Mouse (Mus musculus) liver, embryonic 14.5 days (tissue): ENCODE measurements around the gene Tmco1. TPM values are rescaled to one million over a fixed set of nuclear protein-coding genes. Genes with fewer than 3 reads are reported as not detected.

Experiments
- ATAC-seq: fragments of 200-750 bp; cut with Nextera tagmentation; 2 replicates; pipeline ENCODE4 v1.8.0; 2017; ENCODE audit warnings: moderate number of reproducible peaks, mild to moderate bottlenecking, moderate library complexity; ENCODE audit not compliant: insufficient read depth
- DNase-seq, 3 experiments: peaks; one replicate each; pipeline ENCODE4 v3.0.0-alpha.2; 2012 to 2013; ENCODE audit warnings: low read depth in 3 of 3, low spot score in 3 of 3
- H3K27ac ChIP-seq: fragments of 300-500 bp; sonication (generic); 2 replicates; pipeline ENCODE4 v1.5.1; 2014; ENCODE audit warnings: moderate library complexity, mild to moderate bottlenecking, control low read depth, inconsistent platforms
- H3K27me3 ChIP-seq: fragments of 300-500 bp; sonication (generic); 2 replicates; pipeline ENCODE4 v1.6.1; 2014; ENCODE audit warnings: mild to moderate bottlenecking, low read length, moderate library complexity; ENCODE audit not compliant: control insufficient read depth, insufficient read depth
- H3K36me3 ChIP-seq: fragments of 300-500 bp; sonication (generic); replicated peaks from 2 replicates; pipeline ENCODE4 v1.6.1; 2014; ENCODE audit warnings: low read depth; ENCODE audit not compliant: control insufficient read depth, insufficient read depth
- H3K4me1 ChIP-seq, 2 experiments: fragments of 200-500 bp in 1 of 2; fragments of 300-500 bp in 1 of 2; sonication (generic) in 1 of 2; replicated peaks; 2 replicates each; pipeline ENCODE4 v1.6.1; 2012 to 2014; ENCODE audit warnings: antibody characterized with exemption in 1 of 2, inconsistent platforms in 1 of 2, low read length in 1 of 2; ENCODE audit not compliant: control insufficient read depth in 2 of 2, insufficient read depth in 2 of 2
- H3K4me2 ChIP-seq: fragments of 300-500 bp; sonication (generic); 2 replicates; pipeline ENCODE4 v1.6.1; 2014; ENCODE audit warnings: low read depth, mild to moderate bottlenecking, control low read depth, moderate library complexity
- H3K4me3 ChIP-seq, 2 experiments: fragments of 200-500 bp in 1 of 2; fragments of 300-500 bp in 1 of 2; sonication (generic) in 1 of 2; 2 replicates each; pipeline ENCODE4 v1.5.1; 2012 to 2014; ENCODE audit warnings: low read depth in 2 of 2, low read length in 2 of 2, mild to moderate bottlenecking in 2 of 2, control low read depth in 1 of 2, inconsistent platforms in 1 of 2, moderate library complexity in 1 of 2; ENCODE audit not compliant: insufficient read depth in 1 of 2
- H3K9ac ChIP-seq: fragments of 300-500 bp; sonication (generic); replicated peaks from 2 replicates; pipeline ENCODE4 v1.6.1; 2014; ENCODE audit warnings: mild to moderate bottlenecking, control low read depth, moderate library complexity
- H3K9me3 ChIP-seq: fragments of 300-500 bp; sonication (generic); 2 replicates; pipeline ENCODE4 v1.6.1; 2016; ENCODE audit warnings: low read length, mixed read lengths; ENCODE audit not compliant: control insufficient read depth
- CTCF ChIP-seq: IDR thresholded peaks from 2 replicates; pipeline ENCODE4 v1.5.1; 2016; ENCODE audit warnings: antibody characterized with exemption, low read depth, control low read depth
- EP300 ChIP-seq: IDR thresholded peaks from 2 replicates; pipeline ENCODE4 v1.6.1; 2016; ENCODE audit warnings: antibody characterized with exemption, low read depth
- WGBS: fragments of 180-500 bp; shearing (Covaris S2); extraction: QIAGEN DNeasy Blood & Tissue Kit; methylation state at CpG from one replicate; pipeline ENCODE4 v1.1.7; 2014; ENCODE audit not compliant: insufficient replicate concordance; 5-methylcytosine and 5-hydroxymethylcytosine counted together
- polyA plus RNA-seq, 2 experiments: library from polyadenylated mRNA; depleted of rRNA in 1 of 2; stranded (reverse) in 1 of 2; unstranded in 1 of 2; fragments of >200 nt; fragmentation: Nextera tagmentation in 1 of 2; extraction: Ambion mirVana in 1 of 2; gene quantifications; 2 replicates each; pipeline versions ENCODE4 v1.2.1 to v1.2.3; 2012 to 2014

The Tmco1 gene
- polyA plus RNA-seq, 2 experiments = 43.4 to 64.1 TPM

- ATAC-seq (no peak), DNase-seq (no peak)
- Histone ChIP-seq H3K36me3 (no peaks in the 10 kb centered on the region), H3K9ac (no peak overlapping the region), H3K4me3 (no peak overlapping the region), H3K9me3 (no peaks in the 10 kb centered on the region), H3K27me3 (no peaks in the 10 kb centered on the region; the same call in 1 of the 2 replicates), H3K4me2 (no peak overlapping the region), H3K4me1 (peaks cover 0 to 12% of the 10 kb centered on the region in 2 experiments; a peak in 1 of 4 replicates), H3K27ac (no peak overlapping the region)
- TF ChIP-seq EP300 = no peak
- no peak for TF ChIP-seq CTCF
- 66% methylated on average over 13 of the region's 13 CpGs for WGBS
These were observed 12.3 kb upstream of the Tmco1 start for GRCm38 (mm10) chr1:167295679-167296402.

- no peak overlapping the region for H3K4me2 ChIP-seq
- no peaks in the 10 kb centered on the region for H3K36me3 ChIP-seq
- H3K9me3 ChIP-seq = no peaks in the 10 kb centered on the region
- H3K4me1 ChIP-seq = no peaks in the 10 kb centered on the region
- no peak overlapping the region for H3K27ac ChIP-seq
- 84% methylated on average over 2 of the region's 2 CpGs for WGBS
- no peak for DNase-seq
- no peak overlapping the region for H3K9ac ChIP-seq
- no peaks in the 10 kb centered on the region for H3K27me3 ChIP-seq
- TF ChIP-seq CTCF (no peak), EP300 (no peak)
- ATAC-seq = no peak
- no peak overlapping the region for H3K4me3 ChIP-seq
These were observed 8.1 kb upstream of the Tmco1 start for GRCm38 (mm10) chr1:167300122-167300521.

GRCm38 (mm10) chr1:167305501-167306137 lies 2.6 kb upstream of the Tmco1 start:
- no peaks in the 10 kb centered on the region for H3K27me3 ChIP-seq
- no peak overlapping the region for H3K4me2 ChIP-seq
- no peaks in the 10 kb centered on the region; the same call in 1 of the 2 replicates for H3K36me3 ChIP-seq
- H3K4me1 ChIP-seq = peaks cover 14 to 15% of the 10 kb centered on the region in 2 experiments
- DNase-seq (no peak), ATAC-seq (no peak)
- H3K27ac ChIP-seq = no peak overlapping the region
- 48% methylated on average over 7 of the region's 7 CpGs for WGBS
- no peak overlapping the region for H3K9ac ChIP-seq
- no peaks in the 10 kb centered on the region for H3K9me3 ChIP-seq
- TF ChIP-seq EP300 = no peak
- TF ChIP-seq CTCF = no peak
- no peak overlapping the region for H3K4me3 ChIP-seq

GRCm38 (mm10) chr1:167306451-167307240 lies 1.5 kb upstream of the Tmco1 start:
- 46% methylated on average over 5 of the region's 5 CpGs for WGBS
- peak; percentile 87 for TF ChIP-seq CTCF
- TF ChIP-seq EP300 = no peak
- H3K9me3 ChIP-seq = no peaks in the 10 kb centered on the region
- ATAC-seq = no peak
- H3K4me1 ChIP-seq = peaks cover 14 to 15% of the 10 kb centered on the region in 2 experiments
- H3K36me3 ChIP-seq = no peaks in the 10 kb centered on the region; the same call in none of the 2 replicates
- peak overlapping the region; percentile 13; the same call in 1 of the 2 replicates for H3K9ac ChIP-seq
- H3K4me2 ChIP-seq = peak overlapping the region; percentile 82
- H3K27ac ChIP-seq = no peak overlapping the region
- DNase-seq = no peak
- peak overlapping the region in 1 of 2 experiments; percentile 10; a peak in 1 of 4 replicates for H3K4me3 ChIP-seq
- H3K27me3 ChIP-seq = no peaks in the 10 kb centered on the region

GRCm38 (mm10) chr1:167307674-167308073 lies 504 bp upstream of the Tmco1 start:
- TF ChIP-seq CTCF (no peak), EP300 (no peak)
- peak overlapping the region; percentile 75 for H3K27ac ChIP-seq
- 22% methylated on average over 11 of the region's 11 CpGs for WGBS

More at GRCm38 (mm10) chr1:167307674-167308073, 504 bp upstream of the Tmco1 start:
- peak overlapping the region; percentile 82 for H3K4me2 ChIP-seq
- H3K4me3 ChIP-seq = peak overlapping the region; percentile 76 to 91
- no peak for ATAC-seq
- no peaks in the 10 kb centered on the region for H3K27me3 ChIP-seq
- H3K4me1 ChIP-seq = peaks cover 14 to 15% of the 10 kb centered on the region in 2 experiments
- peak overlapping the region; percentile 94 for H3K9ac ChIP-seq
- DNase-seq = no peak
- no peaks in the 10 kb centered on the region; the same call in none of the 2 replicates for H3K36me3 ChIP-seq
- H3K9me3 ChIP-seq = no peaks in the 10 kb centered on the region
